16 mouse cellular contexts compared by ENCODE assay signal in the genomic region with DNA sequence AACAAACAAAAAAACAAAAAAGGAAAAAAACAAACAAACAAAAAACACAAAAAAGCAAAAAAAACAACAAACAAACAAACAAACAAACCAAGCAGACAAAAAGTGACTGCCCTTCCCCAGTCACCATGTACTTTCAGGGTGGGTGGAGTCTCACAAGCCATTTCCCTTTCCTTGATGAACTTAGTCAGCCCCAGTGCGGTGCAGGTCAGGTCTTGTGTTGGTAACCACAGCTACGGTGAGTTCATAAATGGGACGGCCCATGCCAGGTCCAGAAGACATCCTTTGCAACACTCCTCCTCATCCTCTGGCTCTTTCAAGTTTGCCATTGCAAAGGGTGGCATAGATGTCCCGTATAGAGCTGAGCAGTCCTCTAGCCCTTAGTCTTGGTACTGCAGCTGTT.
"Had no signal": no experiment of that assay in that cellular context is flagged by ENCODE, and none has a peak within 500 bp of the region (broad histone marks: within the 10 kb centered on the region; RNA-seq: fewer than 3 reads in every experiment).

No protein-coding gene starts in this region.

- H3K4me1 ChIP-seq: lung, embryonic 15.5 days; midbrain, embryonic 10.5 days; neural tube, embryonic 15.5 days had no signal

- H3K9ac ChIP-seq: liver, embryonic 12.5 days; lung, embryonic 15.5 days; neural tube, embryonic 15.5 days had no signal

- H3K36me3 ChIP-seq: liver, embryonic 12.5 days; lung, embryonic 15.5 days; midbrain, embryonic 10.5 days; neural tube, embryonic 15.5 days had no signal

- H3K4me2 ChIP-seq: liver, embryonic 12.5 days; lung, embryonic 15.5 days; neural tube, embryonic 15.5 days had no signal

- DNase-seq: kidney, adult 9 months; kidney, postnatal 36 days; left cerebral cortex, postnatal 4 days; lung, postnatal 14 days; midbrain, embryonic 14.5 days; right cerebral cortex, adult 18-20 months; right cerebral cortex, postnatal 25 days; thymus, adult 2 months; thymus, postnatal 36 days had no signal

- H3K4me3 ChIP-seq: liver, embryonic 12.5 days; lung, embryonic 15.5 days; midbrain, embryonic 10.5 days; myocyte; neural tube, embryonic 15.5 days had no signal

- H3K9me3 ChIP-seq: liver, embryonic 12.5 days; lung, embryonic 15.5 days; midbrain, embryonic 10.5 days; neural tube, embryonic 15.5 days had no signal

- ATAC-seq: liver, embryonic 12.5 days had no signal

- H3K27me3 ChIP-seq: liver, embryonic 12.5 days; lung, embryonic 15.5 days; neural tube, embryonic 15.5 days had no signal

- H3K27ac ChIP-seq: kidney, postnatal 0 days; liver, embryonic 12.5 days; lung, embryonic 15.5 days; midbrain, embryonic 10.5 days; neural tube, embryonic 15.5 days; stomach, postnatal 0 days had no signal
